Mouse (Mus musculus) limb, embryonic 11.5 days (tissue): ENCODE data around the gene Mrpl21. TPM values are rescaled to one million over a fixed set of nuclear protein-coding genes. Genes with fewer than 3 reads are reported as not detected.
A peak's percentile ranks its signal among the peaks of the same experiment; 100 is the strongest.

Experiments used
- ATAC-seq: fragments of 200-750 bp; cut with Nextera tagmentation; 2 replicates; pipeline ENCODE4 v1.8.0; 2017; ENCODE audit warnings: low read depth; ENCODE audit not compliant: insufficient number of reproducible peaks, low FRiP score, low TSS enrichment
- DNase-seq: peaks from one replicate; pipeline ENCODE4 v3.0.0-alpha.2; 2015; ENCODE audit warnings: low spot score
- H3K27ac ChIP-seq: fragments of 300-500 bp; sonication (generic); replicated peaks from 2 replicates; pipeline ENCODE4 v1.5.1; 2014; ENCODE audit warnings: low read depth, mild to moderate bottlenecking, low read length
- H3K27me3 ChIP-seq: fragments of 300-500 bp; sonication (generic); 2 replicates; pipeline ENCODE4 v1.6.1; 2014; ENCODE audit warnings: mild to moderate bottlenecking, low read length, mixed read lengths; ENCODE audit not compliant: control insufficient read depth, insufficient read depth
- H3K36me3 ChIP-seq: fragments of 300-500 bp; sonication (generic); 2 replicates; pipeline ENCODE4 v1.6.1; 2014; ENCODE audit warnings: mild to moderate bottlenecking, low read length, moderate library complexity, mixed read lengths; ENCODE audit not compliant: control insufficient read depth, insufficient read depth
- H3K4me1 ChIP-seq: fragments of 300-500 bp; sonication (generic); 2 replicates; pipeline ENCODE4 v1.6.1; 2014; ENCODE audit warnings: low read length, mixed read lengths; ENCODE audit not compliant: control insufficient read depth, insufficient read depth
- H3K4me2 ChIP-seq: fragments of 300-500 bp; sonication (generic); 2 replicates; pipeline ENCODE4 v1.6.1; 2014; ENCODE audit warnings: low read depth, mild to moderate bottlenecking, moderate library complexity; ENCODE audit not compliant: severe bottlenecking
- H3K4me3 ChIP-seq: fragments of 300-500 bp; sonication (generic); 2 replicates; pipeline ENCODE4 v1.5.1; 2014; ENCODE audit warnings: low read depth, low read length
- H3K9ac ChIP-seq: fragments of 300-500 bp; sonication (generic); 2 replicates; pipeline ENCODE4 v1.6.1; 2014; ENCODE audit warnings: mild to moderate bottlenecking, low read length
- H3K9me3 ChIP-seq: fragments of 300-500 bp; sonication (generic); 2 replicates; pipeline ENCODE4 v1.6.1; 2016; ENCODE audit warnings: low read length; ENCODE audit not compliant: control insufficient read depth
- WGBS: fragments of 180-500 bp; shearing (Covaris S2); extraction: QIAGEN DNeasy Blood & Tissue Kit; methylation state at CpG from one replicate; pipeline ENCODE4 v1.1.7; 2014; 5-methylcytosine and 5-hydroxymethylcytosine counted together
- polyA plus RNA-seq: library from polyadenylated mRNA; unstranded; fragments of >200 nt; fragmentation: Nextera tagmentation; extraction: Ambion mirVana; gene quantifications from 2 replicates; pipeline ENCODE4 v1.2.1, GENCODE M21; 2014

Mrpl21 gene
- polyA plus RNA-seq, 1 experiment from 2014 or later, result 155 TPM

DNA sequence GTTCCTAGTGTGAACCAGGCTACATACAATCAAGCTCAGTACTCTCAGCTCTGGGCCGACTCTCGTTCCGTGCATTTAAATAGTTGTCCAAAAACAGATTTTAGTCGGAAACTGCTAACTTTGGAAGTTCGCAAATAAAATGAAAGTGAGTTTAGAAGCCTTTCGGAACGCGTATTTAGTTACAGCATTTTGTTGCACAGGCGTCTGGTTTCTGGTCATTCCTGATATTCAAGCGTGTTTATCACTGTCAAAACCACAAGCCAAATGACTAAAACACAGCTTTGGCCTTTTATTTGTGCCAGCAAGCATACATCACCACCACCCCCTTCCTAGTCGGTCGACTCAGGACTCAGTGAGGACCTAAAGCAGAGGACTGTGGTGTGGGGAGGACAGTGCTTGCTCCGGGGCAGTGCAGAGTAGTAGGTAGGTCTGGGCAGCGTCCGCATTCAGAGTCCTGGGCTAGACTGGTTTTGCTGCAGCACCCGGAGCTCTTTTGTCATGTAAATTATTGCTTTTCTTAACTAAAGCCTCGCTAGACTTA is 41.6 kb downstream of the Mrpl21 start:
- Histone ChIP-seq H3K4me2 (peak overlapping the region; percentile 83), H3K9me3 (no peaks in the 10 kb centered on the region), H3K9ac (no peak overlapping the region), H3K27me3 (peaks cover 9% of the 10 kb centered on the region), H3K4me3 (peak overlapping the region; percentile 53), H3K36me3 (no peaks in the 10 kb centered on the region), H3K4me1 (0 out of 2 replicates have a peak, but pooled peaks cover 5% of the 10 kb centered on the region), H3K27ac (no peak overlapping the region)
- peak; percentile 48 for DNase-seq
- WGBS, result 3% methylated on average over 17 of the region's 17 CpGs
- no peak for ATAC-seq

DNA sequence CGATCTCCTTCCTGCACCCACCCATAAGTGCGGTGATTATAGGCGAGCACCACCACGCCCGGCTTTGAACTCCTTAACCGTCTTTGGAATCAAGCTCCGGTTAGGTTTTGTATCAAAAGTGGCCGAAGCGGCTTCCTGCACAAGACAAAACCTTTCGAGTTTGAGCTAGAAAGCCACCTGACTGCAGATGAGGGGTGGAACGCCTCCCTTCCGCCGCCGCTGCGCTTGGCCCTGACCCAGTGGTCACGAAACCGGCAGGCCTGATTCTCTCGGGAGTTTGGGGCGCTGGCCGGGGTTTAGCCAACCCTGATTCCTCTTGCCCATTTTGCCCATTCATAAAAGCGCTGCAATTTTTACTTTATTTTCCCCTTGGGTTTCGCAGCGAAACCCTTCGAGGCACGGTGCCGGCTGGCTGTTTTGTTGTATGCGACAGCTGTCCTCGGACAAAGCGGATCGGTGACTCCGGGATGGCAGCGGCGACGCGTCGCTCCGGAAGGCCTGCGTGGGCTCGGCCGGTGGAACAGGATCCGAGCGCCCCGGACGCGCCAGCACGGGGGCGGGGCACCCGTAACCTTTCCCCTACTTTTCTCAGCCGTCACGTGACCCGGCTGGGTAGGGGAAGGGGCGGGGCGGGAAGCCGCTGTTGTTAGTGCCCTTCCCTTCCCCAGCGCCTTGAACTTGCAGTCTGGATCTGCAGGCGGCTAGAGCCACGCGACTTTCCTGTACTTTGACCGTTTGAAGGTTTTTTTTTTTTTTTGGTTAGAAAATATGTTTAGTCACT is 42.4 kb downstream of the Mrpl21 start:
- WGBS, result under 1% methylated on average over 59 of the region's 59 CpGs
- peak overlapping the region; percentile 44 for H3K9ac ChIP-seq
- H3K4me3 ChIP-seq, result peak overlapping the region; percentile 53
- H3K27ac ChIP-seq, result peak overlapping the region; percentile 68
- peaks cover 9% of the 10 kb centered on the region for H3K27me3 ChIP-seq
- no peaks in the 10 kb centered on the region for H3K36me3 ChIP-seq
- 0 out of 2 replicates have a peak, but pooled peaks cover 5% of the 10 kb centered on the region for H3K4me1 ChIP-seq
- peak; percentile 67 for ATAC-seq
- peak; percentile 94 for DNase-seq
- no peaks in the 10 kb centered on the region for H3K9me3 ChIP-seq
- peak overlapping the region; percentile 83 for H3K4me2 ChIP-seq

DNA sequence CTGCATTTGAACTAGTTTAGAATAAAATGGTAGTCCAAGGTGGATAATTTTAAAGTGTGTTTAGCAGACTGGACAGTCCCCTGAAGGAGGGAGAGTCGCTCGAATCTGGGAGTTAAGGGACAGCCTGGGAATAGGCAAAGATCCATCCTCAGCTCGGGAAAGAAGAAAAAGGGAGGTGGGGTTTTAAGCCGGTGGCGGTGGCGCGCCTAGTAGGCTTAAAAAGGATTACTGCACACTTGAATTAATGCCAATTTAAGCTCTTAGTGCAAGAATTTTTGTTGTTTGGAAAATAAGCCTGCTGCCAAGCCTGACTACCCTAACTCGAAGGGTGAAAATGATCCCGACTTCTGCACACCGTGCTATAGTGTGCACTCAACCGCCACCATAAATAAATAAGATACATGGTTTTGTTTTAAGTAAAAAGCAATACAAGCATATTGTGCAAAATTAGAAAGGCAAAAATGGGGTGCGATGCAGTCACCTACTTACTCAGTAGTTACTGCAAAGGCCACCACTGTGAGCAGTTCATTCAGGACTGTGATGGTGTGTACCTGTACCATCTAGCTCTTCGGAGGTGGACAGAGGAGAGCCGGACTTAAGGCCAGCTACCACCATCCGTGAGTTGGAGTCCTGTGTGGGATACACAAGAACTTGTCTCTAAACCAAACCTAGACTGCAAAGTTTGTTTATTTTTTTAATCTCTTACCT is 43.2 kb downstream of the Mrpl21 start:
- Histone ChIP-seq H3K4me2 (peak overlapping the region; percentile 83), H3K36me3 (no peaks in the 10 kb centered on the region), H3K27me3 (peaks cover 9% of the 10 kb centered on the region), H3K4me3 (no peak overlapping the region), H3K9ac (peak overlapping the region; percentile 52), H3K27ac (peak overlapping the region; percentile 68), H3K9me3 (no peaks in the 10 kb centered on the region), H3K4me1 (0 out of 2 replicates have a peak, but pooled peaks cover 5% of the 10 kb centered on the region)
- ATAC-seq (no peak), DNase-seq (no peak)
- WGBS, result 47% methylated on average over 15 of the region's 15 CpGs

DNA sequence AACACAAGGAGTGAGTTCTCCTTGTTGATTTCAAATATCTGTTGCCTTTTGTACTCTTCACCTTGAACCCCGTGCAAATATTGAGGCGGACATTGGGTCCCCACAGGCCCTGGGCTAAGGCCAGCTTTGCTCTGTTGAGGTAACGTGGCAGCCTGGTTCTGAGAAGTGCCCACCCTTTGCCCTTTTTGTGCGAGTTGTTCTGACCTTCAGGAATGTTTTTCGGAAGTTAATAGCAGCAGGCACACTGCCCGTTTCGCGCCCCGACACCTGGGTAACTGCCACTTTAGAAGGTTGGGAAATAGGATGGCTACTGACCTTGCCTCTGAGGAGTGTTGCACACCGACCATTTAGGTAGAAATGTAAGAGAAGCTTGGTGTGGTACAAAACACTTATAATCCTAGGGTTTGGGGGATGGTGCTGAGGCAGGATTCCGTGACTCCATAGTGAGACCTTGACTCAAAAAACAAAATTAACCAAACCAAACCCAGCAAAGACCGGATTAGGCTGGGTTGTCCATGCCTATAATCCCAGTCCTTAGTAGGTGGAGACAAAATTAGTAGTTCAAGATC is 43.9 kb downstream of the Mrpl21 start:
- Histone ChIP-seq H3K27me3 (peaks cover 8% of the 10 kb centered on the region), H3K4me2 (no peak overlapping the region), H3K9me3 (no peaks in the 10 kb centered on the region), H3K9ac (no peak overlapping the region), H3K4me1 (0 out of 2 replicates have a peak, but pooled peaks cover 5% of the 10 kb centered on the region), H3K27ac (no peak overlapping the region), H3K36me3 (no peaks in the 10 kb centered on the region), H3K4me3 (no peak overlapping the region)
- ATAC-seq, result no peak
- WGBS, result 82% methylated on average over 12 of the region's 12 CpGs
- DNase-seq, result no peak

DNA sequence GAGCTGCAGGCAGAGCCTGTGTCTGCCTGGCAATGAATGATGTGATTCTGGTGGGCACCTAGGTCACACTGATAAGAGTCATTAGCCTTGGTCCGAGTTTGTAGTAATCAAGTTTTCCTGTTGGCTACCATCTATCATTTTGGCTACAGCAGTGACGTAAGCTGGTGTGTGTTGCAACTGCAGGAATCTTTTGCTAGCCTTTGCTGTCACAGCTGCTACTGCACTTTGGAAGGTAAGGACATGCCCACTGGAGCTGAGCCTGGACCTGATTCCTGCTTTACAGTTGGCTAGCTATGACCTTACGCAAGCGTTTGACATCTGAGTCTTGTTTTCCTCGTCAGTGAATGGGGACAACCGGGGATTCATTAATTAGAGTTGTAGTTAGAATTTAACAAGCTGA is 50.5 kb downstream of the Mrpl21 start:
- H3K36me3 ChIP-seq, result no peaks in the 10 kb centered on the region
- no peak overlapping the region for H3K9ac ChIP-seq
- no peaks in the 10 kb centered on the region for H3K27me3 ChIP-seq
- 53% methylated on average over 6 of the region's 6 CpGs for WGBS
- H3K4me3 ChIP-seq, result no peak overlapping the region
- no peak overlapping the region for H3K27ac ChIP-seq
- H3K9me3 ChIP-seq, result no peaks in the 10 kb centered on the region
- no peak overlapping the region for H3K4me2 ChIP-seq
- no peaks in the 10 kb centered on the region for H3K4me1 ChIP-seq
- DNase-seq (no peak), ATAC-seq (no peak)

DNA sequence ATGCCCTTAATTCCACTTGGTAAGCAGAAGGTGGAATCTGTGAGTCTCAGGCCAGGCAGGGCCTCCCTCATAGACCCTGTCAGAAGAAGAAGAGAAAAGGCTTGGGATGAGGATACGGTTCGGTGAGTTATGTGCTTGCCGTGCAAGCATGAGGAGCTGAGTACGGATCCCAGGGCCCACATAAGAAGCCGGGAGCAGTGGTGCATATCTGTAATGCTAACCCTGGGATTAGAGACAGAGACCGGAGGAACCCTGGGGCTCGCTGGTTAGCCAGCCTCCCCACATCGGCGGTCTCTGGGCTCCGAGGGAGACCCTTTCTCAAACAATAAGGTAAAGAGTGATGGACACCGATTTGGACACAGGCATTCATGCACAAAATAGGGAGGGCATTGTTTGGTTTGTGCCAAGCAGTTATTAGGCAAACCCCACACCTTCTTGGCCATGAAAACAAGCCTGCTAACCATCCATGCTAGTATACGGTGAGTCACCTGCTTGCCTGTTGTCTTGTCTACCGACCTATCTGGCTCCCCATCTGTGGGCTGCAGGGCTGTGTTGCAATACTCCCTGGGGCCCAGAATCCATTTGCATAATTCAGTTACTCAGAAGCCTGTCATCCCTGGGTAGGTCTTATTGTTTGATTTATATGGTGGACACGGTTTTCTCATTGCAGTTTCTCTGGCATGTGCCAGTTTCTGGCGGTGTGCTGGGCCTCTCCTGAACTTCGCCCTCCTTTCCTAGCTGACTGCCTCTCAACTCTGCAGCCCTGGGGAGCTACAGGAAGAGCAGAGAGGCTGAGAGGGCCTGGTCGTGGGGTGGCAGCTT is 51.2 kb downstream of the Mrpl21 start:
- DNase-seq, result no peak
- no peak overlapping the region for H3K9ac ChIP-seq
- ATAC-seq, result no peak
- WGBS, result 78% methylated on average over 17 of the region's 17 CpGs
- H3K4me1 ChIP-seq, result no peaks in the 10 kb centered on the region
- H3K27ac ChIP-seq, result no peak overlapping the region
- H3K36me3 ChIP-seq, result no peaks in the 10 kb centered on the region
- no peak overlapping the region for H3K4me3 ChIP-seq
- no peaks in the 10 kb centered on the region for H3K9me3 ChIP-seq
- no peak overlapping the region for H3K4me2 ChIP-seq
- H3K27me3 ChIP-seq, result no peaks in the 10 kb centered on the region

DNA sequence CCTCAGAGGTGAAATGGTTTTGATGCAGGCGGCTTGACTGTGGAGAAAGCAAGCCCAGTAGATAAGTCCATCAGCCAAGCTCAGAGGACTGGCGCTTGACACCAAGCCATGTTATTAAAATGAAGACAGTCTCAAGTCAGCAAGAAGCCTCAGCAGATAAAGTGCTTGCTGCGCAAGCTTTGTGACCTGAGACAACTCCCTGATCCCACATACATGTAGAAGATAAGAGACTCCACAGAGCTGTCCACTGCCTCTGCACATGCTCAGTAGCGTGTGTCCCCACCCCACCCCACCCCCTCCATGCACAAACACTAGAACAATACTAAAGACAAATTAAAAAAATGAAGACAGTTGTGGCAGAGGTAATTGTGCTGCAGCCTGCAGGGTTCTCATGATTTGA is 51.8 kb downstream of the Mrpl21 start:
- H3K4me1 ChIP-seq, result no peaks in the 10 kb centered on the region
- ATAC-seq (no peak), DNase-seq (no peak)
- WGBS, result 81% methylated on average over 4 of the region's 4 CpGs
- no peaks in the 10 kb centered on the region for H3K27me3 ChIP-seq
- H3K9me3 ChIP-seq, result no peaks in the 10 kb centered on the region
- no peaks in the 10 kb centered on the region for H3K36me3 ChIP-seq
- H3K4me2 ChIP-seq, result no peak overlapping the region
- H3K27ac ChIP-seq, result no peak overlapping the region
- H3K9ac ChIP-seq, result no peak overlapping the region
- H3K4me3 ChIP-seq, result no peak overlapping the region

DNA sequence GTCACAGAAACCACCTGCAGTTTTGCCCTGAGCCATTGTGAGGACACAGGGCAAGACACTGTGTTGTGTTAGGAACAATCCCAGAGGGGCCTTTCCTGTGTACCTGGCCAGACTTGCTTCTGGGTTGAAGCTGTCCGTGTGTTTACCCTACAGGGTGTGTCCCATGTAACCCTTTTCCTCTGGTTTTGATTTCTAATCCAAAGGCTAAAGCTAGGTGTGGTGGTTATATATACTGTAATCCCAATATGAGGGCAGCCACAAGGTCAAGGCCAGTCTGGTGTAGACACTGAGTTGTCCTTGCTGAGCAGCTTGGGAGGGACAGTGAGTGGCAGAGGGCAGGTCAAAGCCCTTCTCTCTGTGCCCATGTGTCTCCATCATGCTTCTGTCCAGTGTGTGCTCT is 53.2 kb downstream of the Mrpl21 start:
- DNase-seq (no peak), ATAC-seq (no peak)
- H3K9ac ChIP-seq, result no peak overlapping the region
- no peaks in the 10 kb centered on the region for H3K27me3 ChIP-seq
- H3K9me3 ChIP-seq, result no peaks in the 10 kb centered on the region
- H3K4me2 ChIP-seq, result no peak overlapping the region
- whole genome bisulfite sequencing, result 74% methylated on average over 1 of the region's 1 CpGs
- H3K4me1 ChIP-seq, result no peaks in the 10 kb centered on the region
- no peak overlapping the region for H3K4me3 ChIP-seq
- H3K36me3 ChIP-seq, result no peaks in the 10 kb centered on the region
- no peak overlapping the region for H3K27ac ChIP-seq
